Mouse (Mus musculus): ENCODE measurements around the gene Vezf1.

Gene Vezf1

DNA sequence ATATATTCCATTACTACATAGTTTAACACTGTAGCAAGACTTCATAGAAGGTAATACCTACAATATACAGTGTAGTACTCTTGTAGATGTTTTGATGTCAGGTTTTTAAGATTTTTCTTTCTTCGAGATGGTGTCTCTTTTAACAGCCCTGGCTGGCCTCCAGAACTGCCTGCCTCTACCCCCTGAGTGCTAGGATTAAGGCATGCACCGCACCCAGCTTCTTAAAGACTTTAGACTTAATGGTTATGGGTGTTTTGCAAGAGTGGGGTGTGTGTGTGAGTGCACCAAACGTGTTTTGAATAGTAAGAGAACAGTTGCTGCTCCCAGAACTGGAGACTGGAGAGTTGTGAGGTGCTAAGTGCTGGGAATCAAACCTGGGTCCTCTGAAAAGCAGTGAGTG lies 14.3 kb upstream of the Vezf1 start:
- no peak for DNase-seq (ENCODE audit: low spot score in 2 of 2)

DNA sequence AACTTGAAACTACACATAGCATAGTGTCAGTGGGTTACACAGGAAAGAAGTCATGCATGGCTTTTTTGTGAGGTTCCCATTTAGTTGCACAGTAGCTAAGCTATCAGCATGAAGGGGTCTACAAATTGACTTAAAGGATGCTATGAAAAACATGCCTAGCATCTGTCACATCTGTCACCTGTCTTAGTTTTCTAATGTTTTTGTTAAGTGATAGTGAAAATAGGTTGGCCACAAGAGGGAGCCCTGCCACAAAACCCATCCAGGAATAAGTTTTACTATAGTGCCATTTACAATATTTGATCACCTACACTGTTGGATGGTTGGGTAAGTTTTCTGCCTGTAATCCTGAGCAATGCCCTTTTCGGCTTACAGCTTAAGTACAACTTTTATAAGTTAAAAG lies 13.5 kb upstream of the Vezf1 start:
- peak in 1 of 2 experiments; percentile 56 for DNase-seq (ENCODE audit: low spot score in 2 of 2)

DNA sequence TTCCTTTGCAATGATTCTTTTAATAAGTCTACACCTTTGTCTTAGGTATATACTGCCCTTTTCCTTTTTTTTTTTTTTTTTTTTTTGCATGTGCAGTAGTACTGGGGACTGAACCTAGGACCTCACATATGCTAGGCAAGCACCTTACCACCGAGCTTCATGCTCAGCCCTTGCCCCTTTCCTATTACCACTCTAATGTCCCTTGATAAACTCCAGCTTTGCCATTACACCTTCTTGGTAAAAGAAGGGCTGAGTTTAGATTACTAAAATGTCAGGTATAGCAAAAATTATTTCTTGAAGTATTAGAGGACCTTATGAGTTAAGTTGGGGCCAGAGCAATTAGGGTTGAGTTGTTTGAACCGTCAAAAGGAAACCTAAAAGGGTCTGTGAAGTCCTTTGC lies 12.3 kb upstream of the Vezf1 start:
- no peak for DNase-seq (ENCODE audit: low spot score in 2 of 2)

DNA sequence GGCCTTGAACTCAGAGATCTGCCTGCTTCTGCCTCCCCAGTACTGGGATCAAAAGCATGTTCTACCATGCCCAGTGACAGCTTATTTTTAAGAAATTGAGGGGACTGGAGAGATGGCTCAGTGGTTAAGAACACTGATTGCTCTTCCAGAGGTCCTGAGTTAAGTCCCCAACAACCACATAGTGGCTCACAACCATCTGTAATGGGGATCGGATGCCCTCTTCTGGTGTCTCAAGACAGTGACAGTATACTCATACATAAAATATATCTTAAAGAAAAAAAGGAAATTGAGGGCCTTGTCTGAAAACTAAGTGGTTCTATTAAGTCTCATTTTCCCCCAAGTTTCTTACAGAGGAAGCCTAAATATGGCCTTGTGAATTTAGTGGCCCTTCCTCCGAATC lies 10.3 kb upstream of the Vezf1 start:
- no peak for DNase-seq (ENCODE audit: low spot score in 2 of 2)

DNA sequence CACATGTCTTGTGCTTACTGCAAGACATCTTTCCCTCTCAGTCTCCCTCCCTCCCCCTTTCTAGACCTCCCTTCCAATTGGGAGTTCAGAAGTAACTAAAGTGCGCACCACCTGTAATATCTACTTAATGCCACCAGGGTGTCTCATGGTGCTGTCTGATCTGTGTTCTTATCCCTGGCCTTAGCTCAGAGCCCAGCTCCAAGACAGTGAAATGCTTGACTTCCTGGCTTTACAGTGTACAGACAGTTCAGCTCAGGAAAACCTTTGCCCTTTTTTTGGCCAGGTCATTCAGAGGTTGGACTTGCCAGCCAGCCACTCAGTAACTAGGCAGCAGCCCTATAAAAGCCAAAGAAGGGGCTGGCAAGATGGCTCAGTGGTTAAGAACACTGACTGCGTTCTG lies 8.9 kb upstream of the Vezf1 start:
- DNase-seq (ENCODE audit: low spot score in 2 of 2), result peak in 1 of 2 experiments; percentile 47

DNA sequence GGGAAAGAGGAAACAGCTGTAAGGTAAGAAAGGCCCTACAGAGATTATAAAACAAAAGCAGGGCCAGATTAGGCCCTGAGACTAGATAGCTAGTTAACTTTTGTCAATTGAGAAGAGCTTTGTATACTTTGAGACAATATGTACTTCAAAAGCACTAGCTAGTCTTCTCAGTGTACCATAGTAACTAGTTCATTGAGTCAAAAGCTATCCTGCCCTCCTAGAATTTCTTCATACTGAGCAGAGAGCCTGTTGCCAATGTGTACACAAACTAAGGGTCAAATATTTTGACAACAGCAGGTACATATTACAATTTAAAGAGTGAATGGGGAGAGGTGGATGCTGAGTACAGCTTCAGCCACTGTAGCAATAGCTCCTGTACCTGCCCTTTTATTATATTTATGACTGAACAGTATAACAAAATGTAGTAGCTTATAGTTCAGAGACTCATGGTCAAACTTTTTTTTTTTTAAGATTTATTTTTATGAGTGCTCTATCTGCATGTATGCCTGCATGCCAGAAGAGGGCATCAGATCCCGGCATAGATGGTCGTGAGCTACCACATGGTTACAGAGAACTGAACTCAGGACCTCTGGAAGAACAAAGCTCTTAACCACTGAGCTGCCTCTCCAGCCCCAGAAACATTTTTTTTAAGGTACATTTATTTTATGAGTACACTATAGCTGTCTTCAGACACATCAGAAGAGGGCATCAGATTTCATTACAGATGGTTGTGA lies 6.0 kb upstream of the Vezf1 start:
- DNase-seq (ENCODE audit: low spot score in 2 of 2), result no peak

DNA sequence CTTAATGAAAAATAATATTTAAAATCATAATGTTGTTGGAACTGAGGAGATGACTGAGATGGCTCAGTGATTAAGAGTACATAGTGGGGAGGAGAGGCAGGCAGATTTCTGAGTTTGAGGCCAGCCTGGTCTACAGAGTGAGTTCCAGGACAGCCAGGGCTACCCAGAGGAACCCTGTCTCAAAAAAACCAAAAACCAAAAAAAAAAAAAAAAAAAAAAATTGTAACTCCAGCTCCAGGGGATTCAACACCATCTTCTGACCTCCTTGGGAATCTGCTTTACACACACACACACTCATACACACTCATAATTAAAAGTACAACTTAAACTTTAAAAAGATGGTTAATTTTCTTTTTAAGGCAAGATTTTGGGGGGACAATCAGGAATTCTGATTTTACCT lies 2.3 kb upstream of the Vezf1 start:
- DNase-seq (ENCODE audit: low spot score in 2 of 2), result no peak

DNA sequence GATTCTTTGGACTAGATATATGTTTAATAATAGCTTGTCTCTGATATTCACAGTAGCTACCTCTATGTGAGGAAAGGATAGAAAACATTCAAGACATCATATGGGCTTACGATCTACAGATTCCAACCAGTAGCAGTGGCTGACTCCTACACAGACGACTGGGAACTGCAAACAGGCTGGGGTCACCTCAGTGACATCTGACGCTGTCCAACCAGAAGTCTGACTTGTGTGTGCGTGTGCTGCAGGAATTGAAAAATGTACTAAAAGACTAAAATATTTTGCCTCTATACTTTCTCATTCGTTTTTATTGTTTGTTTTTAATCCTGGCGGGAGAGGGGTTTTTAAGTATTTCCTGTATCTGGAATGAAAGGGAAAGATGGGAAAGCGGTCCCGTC lies 891 bp upstream of the Vezf1 start:
- DNase-seq (ENCODE audit: low spot score in 2 of 2), result no peak

DNA sequence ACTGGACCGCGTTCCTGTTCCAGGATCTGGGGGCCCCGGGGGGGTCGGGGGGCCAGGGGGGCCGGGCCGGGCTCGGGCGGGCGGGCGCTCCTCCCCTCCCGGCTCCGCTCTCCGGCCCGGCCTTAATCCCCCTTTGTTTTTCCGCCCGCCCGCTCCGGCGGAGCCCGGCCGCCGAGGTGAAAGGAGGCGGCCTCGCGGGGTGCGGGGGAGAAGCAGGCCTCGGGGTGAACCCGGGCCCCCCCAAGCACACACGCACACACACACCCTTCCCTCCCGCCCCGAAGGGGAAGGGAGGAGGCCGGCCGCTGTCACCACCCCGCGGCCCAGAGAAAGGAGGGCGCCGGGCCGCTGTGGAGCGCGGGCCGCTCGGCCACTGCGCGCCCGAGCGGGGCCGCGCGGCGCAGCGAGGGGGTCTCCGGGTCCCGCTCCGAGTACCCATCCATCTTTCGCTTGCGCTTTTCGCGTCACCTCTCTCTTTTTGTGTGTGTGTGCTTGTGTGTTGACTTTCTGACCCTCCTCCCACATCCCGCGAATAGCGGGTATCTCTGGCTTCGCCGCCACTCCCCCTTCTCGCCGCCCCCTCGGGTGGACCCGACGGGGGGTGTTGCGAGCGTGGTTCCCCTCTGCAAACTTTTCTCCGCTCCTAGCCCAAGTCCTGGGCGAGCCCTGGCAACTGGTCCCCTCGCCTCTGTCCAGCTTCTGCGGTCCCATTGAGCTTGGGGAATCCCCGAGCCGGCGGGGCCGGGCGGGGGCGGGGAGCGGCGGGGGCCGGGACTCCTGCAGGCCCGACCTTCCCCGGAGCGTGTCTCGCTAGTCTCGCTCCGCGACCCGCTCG lies 549 bp downstream of the Vezf1 start:
- no peak for DNase-seq (ENCODE audit: low spot score in 2 of 2)

DNA sequence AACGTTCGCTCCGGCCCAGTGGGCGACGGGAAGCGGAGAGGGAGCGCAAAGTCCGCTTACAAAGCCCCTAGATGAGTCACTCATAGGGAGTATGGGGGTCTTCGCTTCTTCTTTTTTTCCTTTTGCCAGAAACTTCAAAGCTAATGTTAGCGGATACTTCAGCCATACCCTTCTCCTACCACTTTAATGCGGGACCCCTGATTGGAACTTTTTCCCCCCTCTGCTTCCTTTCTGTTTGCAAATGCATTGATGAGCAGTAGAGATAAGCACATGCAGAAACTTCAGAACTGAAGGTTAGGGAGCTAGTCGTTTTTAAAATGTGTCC lies 1.1 kb downstream of the Vezf1 start:
- no peak for DNase-seq (ENCODE audit: low spot score in 2 of 2)

DNA sequence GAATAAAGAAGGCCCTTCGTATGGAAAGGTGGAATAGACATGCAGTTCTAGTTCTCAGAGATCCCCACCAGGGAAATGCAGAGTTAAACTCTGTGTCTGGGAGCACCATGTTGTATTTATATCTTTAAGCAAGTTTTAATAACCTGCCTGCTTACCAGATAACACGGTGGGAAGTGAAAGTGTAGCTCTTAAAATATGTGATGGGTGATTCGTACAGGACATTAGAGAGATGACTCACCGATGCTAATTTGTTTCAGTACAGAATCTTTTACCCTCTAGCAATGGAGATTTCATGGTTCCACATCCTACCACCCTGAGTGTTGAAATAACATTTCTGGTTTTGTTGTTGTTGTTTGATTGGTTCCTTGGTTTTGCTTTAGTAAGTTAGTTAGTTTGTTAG lies 2.3 kb downstream of the Vezf1 start:
- no peak for DNase-seq (ENCODE audit: low spot score in 2 of 2)

DNA sequence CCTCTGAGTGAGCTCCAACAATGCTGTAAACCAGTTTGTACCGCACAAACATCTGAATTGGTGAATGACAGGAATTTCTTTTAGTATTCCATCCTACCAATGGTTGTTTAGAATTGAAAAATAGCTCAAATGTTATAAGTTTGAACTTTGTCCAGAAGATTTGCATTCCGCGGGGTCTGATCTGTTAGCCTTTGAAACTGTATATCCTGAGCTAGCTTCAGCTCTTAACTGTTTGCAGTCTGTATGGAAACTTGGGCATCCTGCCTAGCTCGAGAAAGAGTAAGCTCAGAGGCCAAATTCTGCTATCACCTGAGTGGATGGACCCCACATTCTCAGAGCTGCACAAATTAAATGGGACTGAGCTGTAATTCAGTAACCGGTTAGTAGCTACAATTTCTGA lies 3.0 kb downstream of the Vezf1 start:
- no peak for DNase-seq (ENCODE audit: low spot score in 2 of 2)

DNA sequence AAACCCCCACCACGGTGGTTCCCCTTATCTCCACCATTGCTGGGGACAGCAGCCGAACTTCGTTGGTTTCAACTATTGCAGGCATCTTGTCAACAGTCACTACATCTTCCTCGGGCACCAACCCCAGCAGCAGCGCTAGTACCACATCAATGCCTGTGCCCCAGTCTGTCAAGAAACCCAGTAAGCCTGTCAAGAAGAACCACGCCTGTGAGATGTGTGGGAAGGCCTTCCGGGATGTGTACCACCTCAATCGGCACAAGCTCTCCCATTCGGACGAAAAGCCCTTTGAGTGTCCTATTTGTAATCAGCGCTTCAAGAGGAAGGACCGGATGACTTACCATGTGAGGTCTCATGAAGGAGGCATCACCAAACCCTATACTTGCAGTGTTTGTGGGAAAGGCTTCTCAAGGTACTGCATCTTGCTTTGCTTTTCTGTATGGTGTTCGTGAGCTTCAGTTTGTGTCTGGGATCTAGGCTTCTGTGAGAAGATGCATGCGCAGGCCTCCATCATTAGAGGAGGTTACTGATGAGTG lies 5.3 kb downstream of the Vezf1 start:
- DNase-seq (ENCODE audit: low spot score in 2 of 2), result no peak

DNA sequence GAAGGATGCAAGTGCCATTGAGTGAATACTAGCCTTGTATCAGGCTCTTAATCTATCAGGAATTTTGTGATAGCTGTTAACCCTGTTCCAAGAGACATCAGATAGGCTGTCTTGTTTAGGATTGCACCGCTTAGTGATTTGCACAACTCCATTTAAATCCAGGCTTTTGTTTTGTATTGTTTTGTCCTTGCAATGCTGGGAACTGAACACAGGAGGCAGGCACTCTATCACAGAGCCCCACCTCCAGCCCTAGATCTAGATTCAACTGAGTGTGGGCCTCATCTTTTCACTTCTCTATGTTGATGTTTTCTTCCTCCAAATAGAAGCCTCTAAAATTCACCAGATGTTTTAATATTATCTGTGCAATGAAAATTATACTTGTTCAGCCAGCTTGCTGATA lies 7.6 kb downstream of the Vezf1 start:
- DNase-seq (ENCODE audit: low spot score in 2 of 2), result no peak

DNA sequence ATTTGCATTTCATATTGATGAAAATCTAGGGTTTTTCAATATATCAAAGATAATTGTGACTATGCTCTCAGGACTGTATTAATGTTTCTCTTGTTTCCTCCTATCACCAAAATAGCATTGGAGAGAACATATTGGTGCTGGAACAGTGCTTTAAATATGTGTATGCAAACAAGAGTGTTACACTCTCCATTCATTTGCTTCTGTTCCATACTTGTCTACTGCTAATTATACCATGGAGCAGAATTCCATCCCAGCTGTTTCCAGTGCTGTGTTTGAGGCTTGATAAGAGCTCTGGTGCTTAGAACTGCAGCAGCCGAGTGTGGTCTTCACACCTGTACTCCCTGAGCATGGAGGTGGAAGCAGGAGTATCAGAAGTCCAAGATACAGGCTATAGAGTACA lies 8.3 kb downstream of the Vezf1 start:
- DNase-seq (ENCODE audit: low spot score in 2 of 2), result no peak

DNA sequence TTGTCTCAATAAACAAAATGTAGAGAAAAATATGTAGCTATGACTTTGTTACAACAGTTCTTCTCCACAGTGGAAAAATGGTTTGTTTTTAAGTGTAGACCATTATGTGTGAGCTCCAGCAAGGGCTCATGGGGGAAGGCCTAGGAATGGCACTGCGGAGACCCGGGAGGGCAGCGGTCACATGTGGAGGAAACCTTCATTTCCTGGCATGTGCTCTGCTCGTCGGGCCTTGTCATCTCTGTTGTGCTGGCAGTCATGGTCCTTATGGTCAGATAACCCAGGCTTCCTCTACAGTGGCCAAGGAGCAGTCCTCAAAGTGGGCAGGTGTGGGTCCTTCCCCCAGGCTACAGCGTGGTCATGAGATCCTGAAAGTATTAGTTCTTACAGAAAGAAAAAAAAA lies 15.6 kb downstream of the Vezf1 start:
- no peak for DNase-seq (ENCODE audit: low spot score in 2 of 2)

DNA sequence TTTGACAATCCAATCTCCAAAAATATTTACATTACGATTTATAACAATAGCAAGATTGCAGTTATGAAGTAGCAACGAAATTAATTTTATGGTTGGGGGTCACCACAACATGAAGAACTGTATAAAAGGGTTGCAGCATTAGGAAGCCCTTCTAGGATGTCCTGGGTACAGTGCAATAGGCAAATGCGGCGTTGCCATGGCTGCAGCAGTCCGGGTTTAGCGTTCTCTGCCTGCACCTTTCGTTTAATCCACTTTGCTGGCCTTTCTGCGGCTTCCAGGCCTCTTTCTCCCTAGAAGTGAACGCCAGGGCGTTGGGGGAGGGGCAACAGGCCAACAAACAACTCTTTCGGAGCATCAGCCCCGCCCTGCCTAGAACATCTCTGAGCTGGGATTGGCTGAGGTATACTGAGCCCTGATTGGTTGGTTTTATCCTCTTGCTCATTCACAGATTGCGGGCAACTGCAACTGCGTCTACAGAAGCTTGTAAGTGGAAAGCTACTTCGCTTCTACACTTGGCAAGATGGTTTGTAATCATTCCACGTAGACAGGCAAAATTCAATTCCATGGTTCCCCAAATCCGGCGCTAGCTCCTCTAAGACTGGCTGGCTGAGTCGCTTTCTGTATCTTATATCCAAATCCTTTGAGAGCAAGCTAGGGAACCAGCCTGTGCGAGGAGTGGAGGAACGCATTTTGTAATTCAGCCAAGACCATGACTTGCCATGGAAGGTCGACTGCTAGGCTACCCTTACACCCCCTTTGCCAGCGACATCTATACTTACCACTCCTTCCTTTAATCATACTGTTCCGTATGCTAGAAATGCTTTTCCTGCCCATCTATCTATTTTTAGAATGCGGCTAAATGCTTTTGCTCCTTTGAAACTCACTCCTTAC lies 18.9 kb downstream of the Vezf1 start:
- DNase-seq (ENCODE audit: low spot score in 2 of 2), result peak; percentile 71 to 90

DNA sequence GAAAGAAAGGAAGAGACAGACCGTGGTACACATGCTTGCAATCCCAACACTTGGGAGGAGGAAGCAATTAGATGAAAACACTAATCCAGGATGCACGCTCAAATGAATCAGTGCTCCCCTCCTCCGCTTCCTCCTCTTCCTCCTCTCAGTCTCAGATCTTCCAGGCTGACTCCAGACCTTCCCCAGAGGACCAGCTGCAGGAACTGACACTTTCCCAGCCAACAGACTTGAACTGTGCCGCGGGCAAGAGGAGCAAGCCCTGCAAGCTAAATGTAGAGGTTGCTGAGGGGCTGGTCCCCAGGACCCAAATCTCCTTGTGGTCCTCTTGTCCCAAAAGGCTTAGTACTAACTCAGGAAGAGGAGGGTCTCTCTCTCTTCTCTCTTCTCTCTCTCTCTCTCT lies 21.1 kb downstream of the Vezf1 start:
- DNase-seq (ENCODE audit: low spot score in 2 of 2), result no peak

DNA sequence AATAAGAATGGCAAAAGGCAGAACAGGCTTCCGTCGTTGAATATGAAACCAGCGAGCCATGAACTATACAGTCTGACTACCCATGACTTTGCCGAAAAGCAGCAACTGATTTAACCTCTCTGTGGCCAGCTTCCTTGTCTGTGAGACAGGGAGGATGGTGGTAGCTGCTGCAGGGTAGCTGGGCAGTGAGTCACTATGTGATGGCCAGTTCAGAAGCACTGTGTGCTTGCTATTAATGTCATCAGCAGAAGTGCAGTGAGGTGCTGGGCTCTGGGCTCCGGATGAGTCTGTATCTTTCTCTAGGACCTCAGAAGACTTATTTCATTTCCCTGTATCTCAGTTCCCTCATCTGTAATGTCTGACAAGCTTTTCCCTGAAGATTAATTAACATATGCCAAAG lies 22.2 kb downstream of the Vezf1 start:
- DNase-seq (ENCODE audit: low spot score in 2 of 2), result no peak

DNA sequence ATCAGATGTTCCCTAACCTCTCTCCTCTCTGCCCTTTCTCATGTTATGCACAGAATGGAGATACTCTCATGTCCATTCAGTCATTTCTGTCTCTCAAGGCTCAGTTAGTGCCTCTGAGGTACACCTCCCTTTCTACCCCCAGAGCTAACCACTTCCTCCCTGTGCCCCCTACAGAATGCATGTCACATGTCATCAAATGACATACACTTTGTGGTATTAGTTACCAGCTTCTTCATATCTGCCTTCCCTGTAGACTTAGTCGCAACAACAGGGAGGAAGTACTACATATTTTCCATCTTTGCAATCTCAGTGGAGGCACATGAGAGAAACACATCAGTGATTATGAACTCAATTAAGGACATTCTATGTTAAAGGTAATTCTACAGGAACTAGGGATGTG lies 23.9 kb downstream of the Vezf1 start:
- DNase-seq (ENCODE audit: low spot score in 2 of 2), result no peak

DNA sequence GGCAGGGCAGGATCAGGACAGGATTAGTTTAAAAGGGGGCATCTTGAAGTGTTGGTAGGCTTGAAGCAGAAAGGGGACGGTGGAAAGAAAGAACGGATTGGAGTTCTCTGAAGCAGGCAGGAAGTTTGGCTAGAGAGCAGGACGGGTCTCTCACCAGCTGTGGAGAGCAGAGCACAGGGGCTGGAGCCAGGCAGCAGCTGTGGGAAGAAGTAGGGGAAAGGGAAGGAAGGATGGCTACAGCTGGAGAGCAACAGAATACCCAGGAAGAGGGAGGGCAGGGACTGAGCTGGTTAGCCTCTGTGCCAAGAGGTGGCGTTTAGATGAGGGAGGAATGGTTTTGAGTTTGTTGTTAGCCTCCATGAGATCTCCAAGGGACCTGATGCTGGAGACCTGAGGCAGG lies 29.1 kb downstream of the Vezf1 start:
- no peak for DNase-seq (ENCODE audit: low spot score in 2 of 2)

DNA sequence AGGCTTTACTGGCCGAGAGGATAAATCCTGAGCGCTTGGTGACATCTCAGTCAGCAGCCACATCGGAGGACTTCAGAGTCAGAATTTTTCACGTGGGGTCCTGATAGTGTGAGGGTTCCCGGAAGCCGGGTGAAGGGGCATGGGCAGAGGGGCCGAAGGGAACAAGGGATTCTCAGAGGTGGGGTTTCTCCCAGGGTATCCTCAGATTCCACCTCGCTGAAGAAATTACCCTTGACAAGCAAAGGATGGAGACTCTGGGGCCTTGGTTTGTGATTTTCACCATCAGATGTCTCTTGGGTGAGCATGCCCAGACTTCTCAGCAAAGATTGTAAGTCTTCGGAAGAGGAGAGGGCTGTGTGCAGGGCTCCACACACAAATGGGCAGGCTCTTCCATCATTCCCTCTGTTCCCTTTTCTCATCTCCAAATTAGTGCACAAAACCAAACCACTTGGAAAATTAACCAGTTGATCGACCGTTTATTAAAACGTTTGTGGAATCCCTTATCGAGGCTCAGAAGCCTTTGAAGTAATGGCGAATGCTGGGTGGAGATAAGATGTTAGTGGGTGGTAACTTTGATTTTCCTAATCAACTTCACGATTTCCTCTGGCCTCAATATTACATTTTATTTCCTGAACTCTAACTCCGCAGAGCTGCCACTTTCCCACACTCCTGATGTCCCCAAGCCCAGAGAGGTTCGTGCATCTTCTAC lies 30.1 kb downstream of the Vezf1 start, which contains the start of gene Cuedc1:
Cuedc1 (plus strand) TSS at position 38 of the 709 bp plus-strand sequence.
- no peak for DNase-seq (ENCODE audit: low spot score in 2 of 2)
